Mouse (Mus musculus) bone marrow macrophage, adult 2 months (primary cell): ENCODE data around the gene Cldn14.

Experiments used
- CTCF ChIP-seq: IDR thresholded peaks from 2 replicates; pipeline ENCODE4 v1.5.1; 2012; ENCODE audit warnings: low read depth, mild to moderate bottlenecking, low read length, moderate library complexity
- POLR2A ChIP-seq: IDR thresholded peaks from 2 replicates; pipeline ENCODE4 v1.6.1; 2012; ENCODE audit warnings: mild to moderate bottlenecking, low read depth, low read length, borderline replicate concordance

DNA sequence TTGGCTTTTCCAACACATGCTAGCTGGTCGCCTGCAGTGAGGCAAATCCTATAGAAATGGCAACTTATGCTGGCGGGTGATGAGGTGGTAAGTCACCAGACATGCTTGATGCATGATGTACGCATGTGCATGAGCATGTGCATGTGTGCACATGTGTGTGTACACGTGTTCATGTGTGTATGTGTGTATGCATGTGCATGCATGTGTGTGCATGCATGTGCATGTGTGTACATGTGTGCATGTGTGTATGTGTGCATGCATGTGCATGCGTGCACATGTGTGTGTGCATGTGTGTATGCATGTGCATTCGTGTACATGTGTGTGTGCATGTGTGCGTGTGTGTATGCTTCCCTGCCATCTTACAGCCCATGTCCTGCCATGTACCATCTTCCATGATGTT lies 28.6 kb upstream of the Cldn14 start:
- TF ChIP-seq CTCF (no peak), POLR2A (no peak)
